Mouse (Mus musculus): ENCODE results near the gene Rnf133. TPM values are rescaled to one million over a fixed set of nuclear protein-coding genes. Genes with fewer than 3 reads are reported as not detected.

Rnf133 gene
- polyA plus RNA-seq (2015; fragmentation: Nextera tagmentation; extraction: Ambion mirVana): not detected in 2 replicates

DNA sequence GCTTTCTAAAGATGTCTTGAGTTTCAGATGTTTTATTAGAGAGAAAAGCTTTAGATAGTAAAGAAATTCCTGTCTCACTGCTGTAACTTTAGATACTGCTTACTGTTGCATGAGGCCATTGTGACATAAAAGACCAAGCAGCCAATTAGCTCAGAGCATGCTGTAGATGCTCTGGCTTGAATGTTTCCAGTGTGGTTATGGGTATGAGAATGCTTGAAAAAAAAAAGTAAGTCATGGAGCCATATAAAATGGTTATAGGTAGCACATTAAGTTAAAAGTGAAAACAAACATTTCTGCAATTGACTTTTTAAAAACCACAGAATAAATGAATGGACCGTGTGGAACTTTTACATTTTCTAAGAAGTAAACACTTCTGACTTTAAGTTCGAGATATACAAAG is at the start of gene Rnf133:
Gene Rnf133 (minus strand): TSS at position 101 of the 400 bp plus-strand sequence.
- no peaks in the 10 kb centered on the region for H3K9me3 ChIP-seq (replicated peaks; ENCODE audit: control insufficient read depth, low read length)
- 67% methylated on average over 2 of the region's 2 CpGs for WGBS
- no peak within 1 kb of the TSS for H3K9ac ChIP-seq (ENCODE audit: low read length)
- peaks cover 4% of the 10 kb centered on the region for H3K4me1 ChIP-seq (ENCODE audit: control insufficient read depth, insufficient read depth, low read length)
- no peaks in the 10 kb centered on the region for H3K27me3 ChIP-seq (ENCODE audit: control insufficient read depth, insufficient read depth, low read length)
- no peak for ATAC-seq (ENCODE audit: insufficient read depth, low FRiP score)
- H3K27ac ChIP-seq (ENCODE audit: low read length): no peak within 1 kb of the TSS
- no peak within 1 kb of the TSS for H3K4me2 ChIP-seq (ENCODE audit: low read depth, low read length)
- no peaks in the 10 kb centered on the region for H3K36me3 ChIP-seq (ENCODE audit: control insufficient read depth, insufficient read depth, low read length)
- H3K4me3 ChIP-seq (replicated peaks; ENCODE audit: low read length): no peak within 1 kb of the TSS

DNA sequence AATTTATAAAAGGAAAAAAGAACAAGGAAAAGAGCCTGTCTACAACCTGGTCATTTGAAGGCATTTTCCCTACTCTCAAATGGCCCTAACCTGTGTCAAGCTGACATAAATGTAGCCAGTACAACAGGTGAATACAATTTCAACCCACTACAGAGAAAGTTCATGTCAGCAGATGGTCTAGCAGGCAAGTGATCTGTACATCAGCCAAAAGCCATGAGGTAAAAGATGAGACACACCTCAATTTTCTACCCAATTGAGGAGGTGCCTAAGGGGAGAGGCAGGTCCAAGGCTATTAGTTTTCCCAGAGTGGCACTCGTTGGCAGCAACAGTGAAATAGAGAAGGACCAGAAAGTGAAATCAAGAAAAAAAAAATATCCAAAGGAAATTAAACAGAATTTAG is 28.1 kb upstream of the Rnf133 start:
- Histone ChIP-seq H3K27ac (ENCODE audit: low read length) (no peak overlapping the region), H3K9me3 (replicated peaks; ENCODE audit: control insufficient read depth, low read length) (no peaks in the 10 kb centered on the region), H3K36me3 (ENCODE audit: control insufficient read depth, insufficient read depth, low read length) (no peaks in the 10 kb centered on the region), H3K4me2 (ENCODE audit: low read depth, low read length) (no peak overlapping the region), H3K4me3 (replicated peaks; ENCODE audit: low read length) (no peak overlapping the region), H3K9ac (ENCODE audit: low read length) (no peak overlapping the region), H3K4me1 (ENCODE audit: control insufficient read depth, insufficient read depth, low read length) (no peaks in the 10 kb centered on the region), H3K27me3 (ENCODE audit: control insufficient read depth, insufficient read depth, low read length) (no peaks in the 10 kb centered on the region)
- WGBS: 73% methylated on average over 1 of the region's 1 CpGs
- ATAC-seq (ENCODE audit: insufficient read depth, low FRiP score): no peak

DNA sequence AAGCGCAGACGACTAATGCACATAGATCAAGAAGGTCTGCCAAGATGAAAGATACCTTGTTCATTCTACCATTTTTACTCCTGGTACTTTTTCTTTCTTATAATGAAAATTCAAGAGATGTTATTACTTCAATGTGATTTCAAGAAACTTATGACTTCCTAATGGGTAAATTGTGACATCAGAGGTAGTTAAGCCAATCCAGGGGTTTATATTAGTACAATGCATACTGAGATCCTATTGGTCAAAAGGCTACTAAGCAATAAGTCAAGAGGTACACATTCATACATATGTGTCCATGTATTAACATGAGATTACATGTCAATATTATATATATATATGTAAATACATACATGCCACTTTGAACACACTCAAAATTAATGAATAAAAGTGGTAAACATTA is 4.9 kb upstream of the Rnf133 start, which contains the start of gene Rnf148:
Gene Rnf148 (minus strand): TSS at position 101 of the 400 bp plus-strand sequence.
- WGBS: 74% methylated on average over 2 of the region's 2 CpGs
- ATAC-seq (ENCODE audit: insufficient read depth, low FRiP score): no peak
- H3K27ac ChIP-seq (ENCODE audit: low read length): no peak within 1 kb of the TSS

DNA sequence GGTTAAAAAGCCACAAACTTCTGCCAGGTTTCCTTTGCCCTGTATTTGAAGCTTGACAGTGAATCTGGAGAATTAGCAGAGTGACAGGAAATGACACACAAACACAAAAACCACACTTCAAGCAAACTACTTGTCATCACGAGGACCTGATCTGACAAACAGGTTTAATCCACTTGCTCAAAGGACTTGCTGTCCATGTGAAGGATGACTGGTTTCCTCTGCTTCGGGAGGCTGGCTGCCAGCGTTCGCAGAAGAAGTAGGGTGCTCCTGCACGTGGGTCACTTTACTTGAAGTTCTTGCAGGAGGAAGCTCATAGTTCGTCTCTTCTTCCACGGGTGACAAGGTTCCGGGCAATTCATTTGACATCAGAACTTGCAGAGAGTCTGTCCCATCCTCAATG is 1.4 kb downstream of the Rnf133 start:
- WGBS: 63% methylated on average over 8 of the region's 8 CpGs
- ATAC-seq (ENCODE audit: insufficient read depth, low FRiP score): no peak
- no peak overlapping the region for H3K4me2 ChIP-seq (ENCODE audit: low read depth, low read length)
- no peaks in the 10 kb centered on the region for H3K27me3 ChIP-seq (ENCODE audit: control insufficient read depth, insufficient read depth, low read length)
- peaks cover 4% of the 10 kb centered on the region for H3K4me1 ChIP-seq (ENCODE audit: control insufficient read depth, insufficient read depth, low read length)
- H3K36me3 ChIP-seq (ENCODE audit: control insufficient read depth, insufficient read depth, low read length): no peaks in the 10 kb centered on the region
- no peaks in the 10 kb centered on the region for H3K9me3 ChIP-seq (replicated peaks; ENCODE audit: control insufficient read depth, low read length)
- H3K9ac ChIP-seq (ENCODE audit: low read length): no peak overlapping the region
- no peak overlapping the region for H3K27ac ChIP-seq (ENCODE audit: low read length)
- no peak overlapping the region for H3K4me3 ChIP-seq (replicated peaks; ENCODE audit: low read length)

More for the DNA sequence above, 4.9 kb upstream of the Rnf133 start, which contains the start of gene Rnf148:
- H3K4me3 ChIP-seq (replicated peaks; ENCODE audit: low read length): no peak within 1 kb of the TSS
- no peaks in the 10 kb centered on the region for H3K9me3 ChIP-seq (replicated peaks; ENCODE audit: control insufficient read depth, low read length)
- no peak within 1 kb of the TSS for H3K9ac ChIP-seq (ENCODE audit: low read length)
- H3K27me3 ChIP-seq (ENCODE audit: control insufficient read depth, insufficient read depth, low read length): no peaks in the 10 kb centered on the region
- no peak within 1 kb of the TSS for H3K4me2 ChIP-seq (ENCODE audit: low read depth, low read length)
- H3K36me3 ChIP-seq (ENCODE audit: control insufficient read depth, insufficient read depth, low read length): no peaks in the 10 kb centered on the region
- H3K4me1 ChIP-seq (ENCODE audit: control insufficient read depth, insufficient read depth, low read length): no peaks in the 10 kb centered on the region

DNA sequence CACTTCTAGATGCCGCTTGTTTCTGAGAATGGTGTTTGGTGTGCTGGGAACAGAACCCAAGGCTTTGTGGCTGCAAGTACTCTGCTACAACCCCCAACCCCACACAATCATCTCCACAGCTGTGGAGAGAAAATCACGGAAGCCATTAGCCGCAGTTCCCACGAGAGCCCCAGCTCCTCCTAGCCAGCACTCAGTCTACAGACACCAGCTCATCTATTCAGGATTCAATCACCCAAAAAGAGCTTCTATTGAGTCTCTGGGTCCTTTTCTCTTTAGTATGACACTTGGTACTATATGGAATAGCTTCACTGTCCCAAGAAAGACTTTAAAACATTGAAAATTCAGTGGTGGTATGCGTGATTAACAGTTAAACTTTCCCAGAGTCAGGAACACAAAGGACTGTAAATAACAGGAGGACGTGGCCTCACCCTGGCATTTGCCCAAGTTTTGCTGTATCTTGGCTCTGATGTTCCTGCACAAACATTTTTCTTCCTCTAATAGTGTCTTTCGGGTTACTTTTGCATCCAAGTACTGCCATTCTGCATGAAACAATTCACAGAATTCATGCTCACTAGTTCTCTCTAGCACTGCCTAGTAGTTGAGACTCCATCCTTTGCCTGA is 2.4 kb downstream of the Rnf133 start:
- H3K27me3 ChIP-seq (ENCODE audit: control insufficient read depth, insufficient read depth, low read length): no peaks in the 10 kb centered on the region
- peaks cover 4% of the 10 kb centered on the region for H3K4me1 ChIP-seq (ENCODE audit: control insufficient read depth, insufficient read depth, low read length)
- H3K27ac ChIP-seq (ENCODE audit: low read length): no peak overlapping the region
- H3K4me3 ChIP-seq (replicated peaks; ENCODE audit: low read length): no peak overlapping the region
- H3K4me2 ChIP-seq (ENCODE audit: low read depth, low read length): no peak overlapping the region
- no peaks in the 10 kb centered on the region for H3K36me3 ChIP-seq (ENCODE audit: control insufficient read depth, insufficient read depth, low read length)
- WGBS: 54% methylated on average over 7 of the region's 7 CpGs
- no peak overlapping the region for H3K9ac ChIP-seq (ENCODE audit: low read length)
- no peak for ATAC-seq (ENCODE audit: insufficient read depth, low FRiP score)
- no peaks in the 10 kb centered on the region for H3K9me3 ChIP-seq (replicated peaks; ENCODE audit: control insufficient read depth, low read length)

DNA sequence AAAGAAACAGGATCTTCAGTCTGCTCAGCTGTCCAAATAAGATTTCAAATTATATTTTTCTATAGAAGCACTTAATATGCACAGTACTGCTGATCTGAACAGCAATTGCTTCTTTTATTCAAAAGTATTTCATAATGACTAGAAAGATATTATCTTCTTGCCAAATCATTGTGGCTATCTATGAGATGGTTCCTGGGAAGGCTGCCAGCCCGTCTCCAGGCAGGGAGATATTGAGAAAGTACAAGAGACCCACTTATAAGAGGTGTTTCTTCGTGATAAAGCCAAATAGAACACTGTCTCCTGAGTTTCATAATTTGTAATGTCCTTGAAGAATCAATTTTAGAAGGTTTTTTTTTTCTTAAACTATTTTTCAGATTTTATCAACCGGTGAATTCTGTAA is 13.0 kb downstream of the Rnf133 start:
- no peak for ATAC-seq (ENCODE audit: insufficient read depth, low FRiP score)
- no peak overlapping the region for H3K9ac ChIP-seq (ENCODE audit: low read length)
- no peaks in the 10 kb centered on the region for H3K4me1 ChIP-seq (ENCODE audit: control insufficient read depth, insufficient read depth, low read length)
- H3K4me2 ChIP-seq (ENCODE audit: low read depth, low read length): no peak overlapping the region
- H3K27me3 ChIP-seq (ENCODE audit: control insufficient read depth, insufficient read depth, low read length): no peaks in the 10 kb centered on the region
- no peak overlapping the region for H3K4me3 ChIP-seq (replicated peaks; ENCODE audit: low read length)
- WGBS: 71% methylated on average over 3 of the region's 3 CpGs
- H3K27ac ChIP-seq (ENCODE audit: low read length): no peak overlapping the region
- no peaks in the 10 kb centered on the region for H3K36me3 ChIP-seq (ENCODE audit: control insufficient read depth, insufficient read depth, low read length)
- H3K9me3 ChIP-seq (replicated peaks; ENCODE audit: control insufficient read depth, low read length): no peaks in the 10 kb centered on the region

DNA sequence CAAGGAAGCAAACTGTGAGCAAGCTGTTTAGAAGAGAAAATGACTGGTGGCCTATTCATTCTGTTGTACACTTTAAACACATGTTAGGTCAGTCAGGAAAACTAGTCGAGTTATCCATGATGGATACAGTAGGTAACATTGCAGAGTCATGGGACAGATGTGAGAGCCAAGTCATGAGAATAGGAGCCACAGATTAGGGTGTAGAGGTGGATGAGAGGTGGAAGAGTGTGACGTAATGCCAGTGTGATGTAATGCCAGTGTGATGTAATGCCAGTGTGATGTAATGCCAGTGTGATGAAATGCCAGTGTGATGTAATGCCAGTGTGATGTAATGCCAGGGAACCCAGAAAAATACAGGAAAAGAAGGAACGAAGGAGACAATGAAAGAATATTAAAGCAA is 14.9 kb downstream of the Rnf133 start:
- ATAC-seq (ENCODE audit: insufficient read depth, low FRiP score): no peak
- no peaks in the 10 kb centered on the region for H3K27me3 ChIP-seq (ENCODE audit: control insufficient read depth, insufficient read depth, low read length)
- H3K4me3 ChIP-seq (replicated peaks; ENCODE audit: low read length): no peak overlapping the region
- no peaks in the 10 kb centered on the region for H3K36me3 ChIP-seq (ENCODE audit: control insufficient read depth, insufficient read depth, low read length)
- H3K9ac ChIP-seq (ENCODE audit: low read length): no peak overlapping the region
- H3K27ac ChIP-seq (ENCODE audit: low read length): no peak overlapping the region
- no peaks in the 10 kb centered on the region for H3K4me1 ChIP-seq (ENCODE audit: control insufficient read depth, insufficient read depth, low read length)
- H3K4me2 ChIP-seq (ENCODE audit: low read depth, low read length): no peak overlapping the region
- WGBS: 88% methylated on average over 3 of the region's 3 CpGs
- H3K9me3 ChIP-seq (replicated peaks; ENCODE audit: control insufficient read depth, low read length): no peaks in the 10 kb centered on the region

DNA sequence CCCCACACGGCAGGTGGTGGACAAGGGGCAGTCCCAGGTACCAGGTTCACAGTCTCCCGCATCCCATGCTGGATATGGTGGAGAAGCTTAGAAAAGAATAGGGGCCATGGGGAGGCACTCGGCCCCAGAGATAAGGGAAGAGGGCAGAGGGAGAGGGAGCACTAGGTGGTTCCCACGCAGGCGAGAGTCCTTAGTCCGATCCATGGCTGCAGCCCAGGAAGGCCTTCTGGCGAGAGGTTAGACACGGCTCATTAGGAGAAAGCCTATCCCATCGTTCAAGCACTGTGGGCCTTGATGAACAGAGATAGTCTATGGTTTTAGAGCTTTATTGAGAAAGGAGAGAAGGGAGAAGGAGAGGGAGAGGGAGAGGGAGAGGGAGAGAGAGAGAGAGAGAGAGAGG is 16.1 kb downstream of the Rnf133 start:
- no peaks in the 10 kb centered on the region for H3K4me1 ChIP-seq (ENCODE audit: control insufficient read depth, insufficient read depth, low read length)
- H3K27ac ChIP-seq (ENCODE audit: low read length): no peak overlapping the region
- WGBS: 87% methylated on average over 9 of the region's 9 CpGs
- no peak overlapping the region for H3K9ac ChIP-seq (ENCODE audit: low read length)
- no peaks in the 10 kb centered on the region for H3K36me3 ChIP-seq (ENCODE audit: control insufficient read depth, insufficient read depth, low read length)
- H3K27me3 ChIP-seq (ENCODE audit: control insufficient read depth, insufficient read depth, low read length): no peaks in the 10 kb centered on the region
- ATAC-seq (ENCODE audit: insufficient read depth, low FRiP score): no peak
- H3K9me3 ChIP-seq (replicated peaks; ENCODE audit: control insufficient read depth, low read length): no peaks in the 10 kb centered on the region
- H3K4me3 ChIP-seq (replicated peaks; ENCODE audit: low read length): no peak overlapping the region
- no peak overlapping the region for H3K4me2 ChIP-seq (ENCODE audit: low read depth, low read length)

DNA sequence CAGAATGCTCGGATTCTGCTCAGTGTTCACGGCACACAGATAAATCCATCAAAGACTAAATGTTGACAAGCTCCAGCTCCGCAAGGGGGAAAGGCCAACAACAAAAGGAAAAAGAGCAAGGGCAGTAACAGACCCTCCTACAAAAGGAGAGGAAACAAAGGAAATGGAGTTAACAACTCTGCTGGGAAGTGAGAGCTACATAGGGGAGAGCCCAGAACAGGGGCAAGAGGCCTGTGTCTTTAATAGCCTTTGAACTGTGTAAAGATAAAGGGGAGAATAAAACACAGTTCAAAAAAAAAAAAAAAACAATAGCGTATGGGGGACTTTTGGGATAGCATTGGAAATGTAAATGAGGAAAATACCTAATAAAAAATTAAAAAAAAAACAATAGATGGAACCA is 19.6 kb downstream of the Rnf133 start:
- no peaks in the 10 kb centered on the region for H3K4me1 ChIP-seq (ENCODE audit: control insufficient read depth, insufficient read depth, low read length)
- WGBS: 29% methylated on average over 4 of the region's 4 CpGs
- H3K36me3 ChIP-seq (ENCODE audit: control insufficient read depth, insufficient read depth, low read length): no peaks in the 10 kb centered on the region
- H3K4me3 ChIP-seq (replicated peaks; ENCODE audit: low read length): no peak overlapping the region
- H3K27ac ChIP-seq (ENCODE audit: low read length): no peak overlapping the region
- no peak for ATAC-seq (ENCODE audit: insufficient read depth, low FRiP score)
- H3K9me3 ChIP-seq (replicated peaks; ENCODE audit: control insufficient read depth, low read length): no peaks in the 10 kb centered on the region
- H3K27me3 ChIP-seq (ENCODE audit: control insufficient read depth, insufficient read depth, low read length): no peaks in the 10 kb centered on the region
- H3K4me2 ChIP-seq (ENCODE audit: low read depth, low read length): no peak overlapping the region
- H3K9ac ChIP-seq (ENCODE audit: low read length): no peak overlapping the region

Data from stomach, embryonic 16.5 days (tissue).